Mouse (Mus musculus) brain, embryonic 14.5 days (tissue): ENCODE data around the gene Dock11. TPM values are rescaled to one million over a fixed set of nuclear protein-coding genes. Genes with fewer than 3 reads are reported as not detected.

Experiments used
- DNase-seq: peaks from one replicate; pipeline ENCODE4 v3.0.0-alpha.2; 2011; ENCODE audit warnings: low read depth
- CTCF ChIP-seq: fragments of 200-500 bp; IDR thresholded peaks from 2 replicates; pipeline ENCODE4 v1.5.1; 2012; ENCODE audit warnings: inconsistent platforms, mild to moderate bottlenecking, moderate library complexity, borderline replicate concordance; ENCODE audit not compliant: insufficient read depth, insufficient read length; ENCODE audit errors: extremely low read depth
- POLR2A ChIP-seq: fragments of 200-500 bp; IDR thresholded peaks from 2 replicates; pipeline ENCODE4 v1.6.1; 2012; ENCODE audit warnings: mild to moderate bottlenecking, inconsistent platforms, borderline replicate concordance; ENCODE audit not compliant: poor library complexity, insufficient read depth, insufficient read length, severe bottlenecking; ENCODE audit errors: extremely low read depth
- polyA plus RNA-seq: library from polyadenylated mRNA; depleted of rRNA; stranded (reverse); fragments of >200 nt; gene quantifications from 2 replicates; pipeline ENCODE4 v1.2.3, GENCODE M21; 2012

Dock11 gene
- polyA plus RNA-seq, 1 experiment: 21.0 TPM

- TF ChIP-seq POLR2A (no peak), CTCF (no peak)
These were observed 67.6 kb downstream of the Dock11 start for GRCm38 (mm10) chrX:35956236-35956635.

GRCm38 (mm10) chrX:35963087-35963486, 74.5 kb downstream of the Dock11 start:
- TF ChIP-seq CTCF (no peak), POLR2A (no peak)
- DNase-seq: no peak

More at GRCm38 (mm10) chrX:35956236-35956635, 67.6 kb downstream of the Dock11 start:
- no peak for DNase-seq

GRCm38 (mm10) chrX:35969276-35969675, 80.6 kb downstream of the Dock11 start:
- peak; percentile 59 for DNase-seq

GRCm38 (mm10) chrX:35976657-35977056, 88.0 kb downstream of the Dock11 start:
- no peak for TF ChIP-seq POLR2A
- TF ChIP-seq CTCF: no peak
- DNase-seq: no peak

More at GRCm38 (mm10) chrX:35969276-35969675, 80.6 kb downstream of the Dock11 start:
- no peak for TF ChIP-seq POLR2A
- no peak for TF ChIP-seq CTCF

- TF ChIP-seq POLR2A (no peak), CTCF (no peak)
- no peak for DNase-seq
These were observed 99.3 kb downstream of the Dock11 start for GRCm38 (mm10) chrX:35987981-35988380.

GRCm38 (mm10) chrX:35990508-35991095, 102.0 kb downstream of the Dock11 start:
- TF ChIP-seq POLR2A: no peak
- TF ChIP-seq CTCF: no peak
- DNase-seq: peak; percentile 35

- TF ChIP-seq CTCF (no peak), POLR2A (no peak)
- no peak for DNase-seq
These were observed 105.6 kb downstream of the Dock11 start for GRCm38 (mm10) chrX:35994226-35994625.

- DNase-seq: peak; percentile 66
- TF ChIP-seq CTCF (peak; percentile 28; the same call in 1 of the 2 replicates), POLR2A (no peak)
These were observed 108.4 kb downstream of the Dock11 start for GRCm38 (mm10) chrX:35997004-35997403.

GRCm38 (mm10) chrX:35997793-35998419, 109.3 kb downstream of the Dock11 start:
- DNase-seq: peak; percentile 44
- TF ChIP-seq POLR2A (no peak), CTCF (no peak)

GRCm38 (mm10) chrX:36025651-36026050, 137.0 kb downstream of the Dock11 start:
- TF ChIP-seq CTCF (no peak), POLR2A (no peak)
- DNase-seq: no peak

- DNase-seq: no peak
- no peak for TF ChIP-seq CTCF
- no peak for TF ChIP-seq POLR2A
These were observed 142.5 kb downstream of the Dock11 start for GRCm38 (mm10) chrX:36031113-36031512.

GRCm38 (mm10) chrX:36034045-36034444, 145.4 kb downstream of the Dock11 start:
- DNase-seq: no peak
- TF ChIP-seq CTCF: no peak
- TF ChIP-seq POLR2A: no peak
